Comparison of ENCODE assay signal across 8 mouse cellular contexts in the genomic region with DNA sequence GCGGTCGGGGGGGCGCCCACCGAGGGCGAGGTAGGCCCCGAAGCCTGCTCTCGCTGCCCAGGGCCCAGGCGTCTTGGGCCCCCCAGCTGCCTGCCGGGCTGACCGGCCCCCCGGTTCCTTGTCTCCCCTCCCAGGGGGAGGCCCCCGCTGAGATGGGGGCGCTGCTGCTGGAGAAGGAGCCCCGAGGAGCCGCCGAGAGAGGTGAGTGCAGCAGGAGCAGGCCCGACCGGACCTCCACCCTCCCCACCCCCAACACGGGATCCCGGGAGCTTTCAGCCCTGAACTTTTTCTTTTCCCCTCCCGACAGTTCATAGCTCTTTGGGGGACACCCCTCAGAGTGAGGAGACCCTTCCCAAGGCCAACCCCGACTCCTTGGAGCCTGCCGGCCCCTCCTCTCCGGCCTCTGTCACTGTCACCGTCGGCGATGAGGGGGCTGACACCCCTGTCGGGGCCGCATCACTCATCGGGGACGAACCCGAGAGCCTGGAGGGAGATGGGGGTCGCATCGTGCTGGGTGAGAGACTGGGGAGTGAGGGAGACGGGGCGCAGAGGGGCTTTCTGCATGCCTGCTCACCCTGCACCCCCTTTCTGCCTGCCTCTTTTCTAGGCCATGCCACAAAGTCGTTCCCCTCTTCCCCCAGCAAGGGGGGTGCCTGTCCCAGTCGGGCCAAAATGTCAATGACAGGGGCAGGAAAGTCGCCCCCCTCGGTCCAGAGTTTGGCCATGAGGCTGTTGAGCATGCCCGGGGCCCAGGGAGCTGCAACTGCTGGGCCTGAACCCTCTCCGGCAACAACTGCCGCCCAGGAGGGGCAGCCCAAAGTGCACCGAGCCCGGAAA. TPM values are rescaled to one million over a fixed set of nuclear protein-coding genes. Genes with fewer than 3 reads are reported as not detected.
A peak's percentile ranks its signal among the peaks of the same experiment; 100 is the strongest.
DNase-seq lines count a peak whose midpoint lies in the region; ATAC-seq and TF ChIP-seq lines count a peak whose summit lies in the region.

No protein-coding gene starts in this region.

- H3K27me3 ChIP-seq in E14TG2a.4 (ENCODE audit: insufficient read depth, low read length), result 0 out of 2 replicates have a peak, but pooled peaks cover 4% of the 10 kb centered on the region
- H3K27me3 ChIP-seq in kidney, embryonic 15.5 days, result no peaks in the 10 kb centered on the region
- H3K27me3 ChIP-seq in lung, embryonic 14.5 days (ENCODE audit: insufficient read depth, low read length), result no peaks in the 10 kb centered on the region

- H3K4me1 ChIP-seq in E14TG2a.4 (replicated peaks; ENCODE audit: low read depth, low read length), result peaks cover 70% of the 10 kb centered on the region
- H3K4me1 ChIP-seq in kidney, embryonic 15.5 days, result peaks cover 48% of the 10 kb centered on the region
- peaks cover 11% of the 10 kb centered on the region; the same call in 1 of the 2 replicates for H3K4me1 ChIP-seq in lung, embryonic 14.5 days (ENCODE audit: insufficient read depth)

- under 1% methylated on average over 38 of the region's 45 CpGs for WGBS in kidney, embryonic 15.5 days
- WGBS in lung, embryonic 14.5 days, result under 1% methylated on average over 44 of the region's 45 CpGs

- DNase-seq in 3T3-L1 (ENCODE audit: low read depth, low spot score), result peak; percentile 49
- DNase-seq in cerebellum, postnatal 10 days, result peak; percentile 67
- DNase-seq in heart, adult 8-10 months (ENCODE audit: low spot score), result peak; percentile 48
- peak; percentile 43 for DNase-seq in lung, embryonic 14.5 days
- peak; percentile 42 for DNase-seq in retina, postnatal 1 day

- H3K4me2 ChIP-seq in kidney, embryonic 15.5 days, result peak overlapping the region; percentile 85
- H3K4me2 ChIP-seq in lung, embryonic 14.5 days, result peak overlapping the region; percentile 86

- H3K36me3 ChIP-seq in E14TG2a.4 (ENCODE audit: insufficient read depth, low read length), result peaks cover 40% of the 10 kb centered on the region
- H3K36me3 ChIP-seq in kidney, embryonic 15.5 days, result peaks cover 46% of the 10 kb centered on the region
- H3K36me3 ChIP-seq in lung, embryonic 14.5 days (ENCODE audit: insufficient read depth), result peaks cover 38% of the 10 kb centered on the region

- no peaks in the 10 kb centered on the region for H3K9me3 ChIP-seq in E14TG2a.4 (ENCODE audit: low read length)
- no peaks in the 10 kb centered on the region for H3K9me3 ChIP-seq in kidney, embryonic 15.5 days (replicated peaks)
- H3K9me3 ChIP-seq in lung, embryonic 14.5 days (ENCODE audit: low read depth, low read length), result no peaks in the 10 kb centered on the region

- ATAC-seq in kidney, embryonic 15.5 days (replicated peaks; ENCODE audit: low FRiP score), result no peak
- no peak; the same call in 1 of the 2 replicates for ATAC-seq in lung, embryonic 14.5 days (ENCODE audit: insufficient read depth)
- no peak for ATAC-seq in megakaryocyte-erythroid progenitor cell, adult 5-6 weeks (replicated peaks; ENCODE audit: low FRiP score, low TSS enrichment, poor library complexity, severe bottlenecking)

- no peak for TF ChIP-seq CTCF in E14TG2a.4 (conservative IDR thresholded peaks at IDR 0.05; ENCODE audit: low read length)
- TF ChIP-seq CTCF in lung, embryonic 14.5 days (IDR thresholded peaks at IDR 0.05; ENCODE audit: low read depth), result no peak

- H3K27ac ChIP-seq in kidney, embryonic 15.5 days, result peak overlapping the region; percentile 98
- H3K27ac ChIP-seq in lung, embryonic 14.5 days (ENCODE audit: low read depth), result peak overlapping the region; percentile 98

- H3K9ac ChIP-seq in kidney, embryonic 15.5 days, result peak overlapping the region; percentile 96
- H3K9ac ChIP-seq in lung, embryonic 14.5 days, result peak overlapping the region; percentile 96

- H3K4me3 ChIP-seq in E14TG2a.4 (replicated peaks; ENCODE audit: low read length), result peak overlapping the region; percentile 92
- peak overlapping the region; percentile 93 for H3K4me3 ChIP-seq in kidney, embryonic 15.5 days (replicated peaks)
- peak overlapping the region; percentile 89 for H3K4me3 ChIP-seq in lung, embryonic 14.5 days (ENCODE audit: low read depth, low read length)

RNA-seq across cellular contexts. Expression of gene Ehmt2, which starts 1.0 kb away (rescaled TPM):
- 10 to 100 TPM; 41.5 to 45.8 (median 42.4) TPM for total RNA-seq in heart, adult 8-10 months (2022)
- polyA plus RNA-seq in kidney, embryonic 15.5 days (2015; fragmentation: Nextera tagmentation; extraction: Ambion mirVana), result 80.1 and 93.7 TPM in 2 replicates
- 64.1 and 71.0 TPM in 2 replicates for polyA plus RNA-seq in lung, embryonic 14.5 days (2014; fragmentation: Nextera tagmentation; extraction: Ambion mirVana)
- total RNA-seq in megakaryocyte-erythroid progenitor cell, adult 5-6 weeks (2014; fragmentation: Nextera tagmentation), result 86.2 and 86.5 TPM in 2 replicates
- 72.7 and 83.8 TPM in 2 replicates for total RNA-seq in megakaryocyte-erythroid progenitor cell, adult 5-6 weeks (2017)

RNA-seq across cellular contexts. Expression of gene C2, which starts 1.2 kb away (rescaled TPM):
- total RNA-seq in heart, adult 8-10 months (2022), result 1 to 10 TPM; 1.8 to 4.1 (median 3.0) TPM
- polyA plus RNA-seq in kidney, embryonic 15.5 days (2015; fragmentation: Nextera tagmentation; extraction: Ambion mirVana), result 2.6 and 3.6 TPM in 2 replicates
- 1.3 and 1.4 TPM in 2 replicates for polyA plus RNA-seq in lung, embryonic 14.5 days (2014; fragmentation: Nextera tagmentation; extraction: Ambion mirVana)
- 8.6 TPM in 1 of 2 replicates, not detected in the other for total RNA-seq in megakaryocyte-erythroid progenitor cell, adult 5-6 weeks (2014; fragmentation: Nextera tagmentation)
- 5.7 and 7.4 TPM in 2 replicates for total RNA-seq in megakaryocyte-erythroid progenitor cell, adult 5-6 weeks (2017)

RNA-seq across cellular contexts. Expression of gene Slc44a4, which starts 15.0 kb away (rescaled TPM):
- total RNA-seq in heart, adult 8-10 months (2022), result not detected
- 12.4 and 13.0 TPM in 2 replicates for polyA plus RNA-seq in kidney, embryonic 15.5 days (2015; fragmentation: Nextera tagmentation; extraction: Ambion mirVana)
- polyA plus RNA-seq in lung, embryonic 14.5 days (2014; fragmentation: Nextera tagmentation; extraction: Ambion mirVana), result 0.42 and 0.55 TPM in 2 replicates
- total RNA-seq in megakaryocyte-erythroid progenitor cell, adult 5-6 weeks (2014; fragmentation: Nextera tagmentation), result not detected in 2 replicates
- total RNA-seq in megakaryocyte-erythroid progenitor cell, adult 5-6 weeks (2017), result not detected in 2 replicates

RNA-seq across cellular contexts. Expression of gene Gm20547, which starts 17.4 kb away (rescaled TPM):
- total RNA-seq in heart, adult 8-10 months (2022), result not detected
- polyA plus RNA-seq in kidney, embryonic 15.5 days (2015; fragmentation: Nextera tagmentation; extraction: Ambion mirVana), result not detected in 2 replicates
- polyA plus RNA-seq in lung, embryonic 14.5 days (2014; fragmentation: Nextera tagmentation; extraction: Ambion mirVana), result not detected in 2 replicates
- total RNA-seq in megakaryocyte-erythroid progenitor cell, adult 5-6 weeks (2014; fragmentation: Nextera tagmentation), result not detected in 2 replicates
- not detected in 2 replicates for total RNA-seq in megakaryocyte-erythroid progenitor cell, adult 5-6 weeks (2017)

RNA-seq across cellular contexts. Expression of gene Zbtb12, which starts 20.0 kb away (rescaled TPM):
- 1 to 10 TPM; 8.5 to 9.9 (median 9.1) TPM for total RNA-seq in heart, adult 8-10 months (2022)
- polyA plus RNA-seq in kidney, embryonic 15.5 days (2015; fragmentation: Nextera tagmentation; extraction: Ambion mirVana), result 5.0 TPM in 2 replicates
- 0.81 and 1.2 TPM in 2 replicates for polyA plus RNA-seq in lung, embryonic 14.5 days (2014; fragmentation: Nextera tagmentation; extraction: Ambion mirVana)
- total RNA-seq in megakaryocyte-erythroid progenitor cell, adult 5-6 weeks (2014; fragmentation: Nextera tagmentation), result 8.0 and 9.4 TPM in 2 replicates
- 4.7 and 10.1 TPM in 2 replicates for total RNA-seq in megakaryocyte-erythroid progenitor cell, adult 5-6 weeks (2017)
